Mouse (Mus musculus): ENCODE data around the gene Atxn1l. TPM values are rescaled to one million over a fixed set of nuclear protein-coding genes. Genes with fewer than 3 reads are reported as not detected.
A peak's percentile ranks its signal among the peaks of the same experiment; 100 is the strongest.

Atxn1l gene
- polyA plus RNA-seq, 1 experiment from 2014 or later: 7.5 TPM

- Histone ChIP-seq H3K4me1 (replicated peaks; ENCODE audit: control insufficient read depth, insufficient read depth, low read length) (no peaks in the 10 kb centered on the region), H3K9ac (ENCODE audit: low read depth, low read length) (no peak overlapping the region), H3K27me3 (replicated peaks; ENCODE audit: control insufficient read depth, insufficient read depth, low read length) (no peaks in the 10 kb centered on the region), H3K9me3 (ENCODE audit: control insufficient read depth, low read length) (no peaks in the 10 kb centered on the region), H3K4me2 (no peak overlapping the region), H3K4me3 (ENCODE audit: low read depth, low read length) (no peak overlapping the region), H3K27ac (ENCODE audit: low read depth, low read length) (no peak overlapping the region), H3K36me3 (ENCODE audit: control insufficient read depth, insufficient read depth, low read length) (no peaks in the 10 kb centered on the region)
- DNase-seq (ENCODE audit: low spot score) (no peak), ATAC-seq (replicated peaks; ENCODE audit: low FRiP score) (no peak)
- WGBS: 82% methylated on average over 12 of the region's 12 CpGs
Observed at GRCm38 (mm10) chr8:109747468-109748199, 10.1 kb upstream of the Atxn1l start.

GRCm38 (mm10) chr8:109738049-109738380 lies 476 bp upstream of the Atxn1l start:
- ATAC-seq (replicated peaks; ENCODE audit: low FRiP score) (0 out of 2 replicates have a peak, but pooled peaks have one; percentile 6), DNase-seq (ENCODE audit: low spot score) (no peak)
- WGBS: 91% methylated on average over 1 of the region's 1 CpGs
- Histone ChIP-seq H3K4me2 (peak overlapping the region; percentile 97), H3K27ac (ENCODE audit: low read depth, low read length) (0 out of 2 replicates have a peak overlapping the region, but pooled peaks have one; percentile 73), H3K4me1 (replicated peaks; ENCODE audit: control insufficient read depth, insufficient read depth, low read length) (peaks cover 10% of the 10 kb centered on the region), H3K4me3 (ENCODE audit: low read depth, low read length) (peak overlapping the region; percentile 99), H3K36me3 (ENCODE audit: control insufficient read depth, insufficient read depth, low read length) (peaks cover 7% of the 10 kb centered on the region), H3K27me3 (replicated peaks; ENCODE audit: control insufficient read depth, insufficient read depth, low read length) (no peaks in the 10 kb centered on the region), H3K9me3 (ENCODE audit: control insufficient read depth, low read length) (no peaks in the 10 kb centered on the region), H3K9ac (ENCODE audit: low read depth, low read length) (peak overlapping the region; percentile 97)

DNA sequence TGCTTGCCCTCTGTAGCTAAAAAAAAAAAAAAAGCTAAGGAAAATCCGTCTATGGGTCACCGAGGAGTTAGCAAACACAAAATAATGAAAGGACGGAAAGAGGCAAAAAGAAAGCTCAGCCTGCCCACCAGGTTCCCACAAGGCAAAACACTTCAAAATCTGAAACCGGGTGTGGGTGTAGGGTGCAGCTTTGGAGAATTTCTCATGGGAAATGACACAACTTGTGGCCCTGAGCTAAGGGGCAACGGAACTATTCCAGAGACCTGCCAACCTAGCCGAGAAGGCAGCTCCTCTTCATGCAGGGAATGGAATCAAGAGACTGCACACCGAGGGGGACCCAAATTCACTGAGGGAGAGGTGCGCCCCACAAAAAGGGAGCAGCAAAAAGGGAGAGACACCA lies 720 bp downstream of the Atxn1l start:
- Histone ChIP-seq H3K4me2 (peak overlapping the region; percentile 97), H3K36me3 (ENCODE audit: control insufficient read depth, insufficient read depth, low read length) (peaks cover 12% of the 10 kb centered on the region), H3K9ac (ENCODE audit: low read depth, low read length) (peak overlapping the region; percentile 97), H3K27me3 (replicated peaks; ENCODE audit: control insufficient read depth, insufficient read depth, low read length) (no peaks in the 10 kb centered on the region), H3K27ac (ENCODE audit: low read depth, low read length) (peak overlapping the region; percentile 73; the same call in 1 of the 2 replicates), H3K9me3 (ENCODE audit: control insufficient read depth, low read length) (no peaks in the 10 kb centered on the region), H3K4me3 (ENCODE audit: low read depth, low read length) (peak overlapping the region; percentile 99), H3K4me1 (replicated peaks; ENCODE audit: control insufficient read depth, insufficient read depth, low read length) (peaks cover 10% of the 10 kb centered on the region)
- peak; percentile 25 for ATAC-seq (replicated peaks; ENCODE audit: low FRiP score)
- DNase-seq (ENCODE audit: low spot score): no peak
- WGBS: 10% methylated on average over 8 of the region's 8 CpGs

DNA sequence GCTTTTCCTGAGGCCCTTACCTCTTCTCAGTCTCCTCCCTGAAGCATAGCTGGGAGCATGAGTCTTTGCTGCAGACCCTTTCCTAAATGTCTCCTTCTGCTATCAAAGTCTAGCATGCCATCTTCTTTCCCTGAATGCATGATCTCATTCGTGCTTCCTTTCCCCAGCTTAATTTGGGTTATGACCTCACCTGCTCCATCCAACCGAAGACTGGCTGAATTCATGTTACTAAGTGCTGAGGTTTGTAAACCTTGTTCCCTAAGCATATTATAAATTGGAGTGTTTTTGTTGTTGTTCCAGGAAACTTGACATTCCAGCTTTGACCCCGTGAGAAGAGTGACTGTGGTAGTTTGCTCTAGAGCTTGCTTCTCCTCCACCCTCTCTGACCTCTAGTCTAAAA lies 3.5 kb downstream of the Atxn1l start:
- Histone ChIP-seq H3K27me3 (replicated peaks; ENCODE audit: control insufficient read depth, insufficient read depth, low read length) (no peaks in the 10 kb centered on the region), H3K9me3 (ENCODE audit: control insufficient read depth, low read length) (no peaks in the 10 kb centered on the region), H3K36me3 (ENCODE audit: control insufficient read depth, insufficient read depth, low read length) (peaks cover 19% of the 10 kb centered on the region), H3K9ac (ENCODE audit: low read depth, low read length) (no peak overlapping the region), H3K4me3 (ENCODE audit: low read depth, low read length) (no peak overlapping the region), H3K4me2 (no peak overlapping the region), H3K4me1 (replicated peaks; ENCODE audit: control insufficient read depth, insufficient read depth, low read length) (peaks cover 10% of the 10 kb centered on the region), H3K27ac (ENCODE audit: low read depth, low read length) (no peak overlapping the region)
- 88% methylated on average over 3 of the region's 3 CpGs for WGBS
- no peak for DNase-seq (ENCODE audit: low spot score)
- ATAC-seq (replicated peaks; ENCODE audit: low FRiP score): no peak

DNA sequence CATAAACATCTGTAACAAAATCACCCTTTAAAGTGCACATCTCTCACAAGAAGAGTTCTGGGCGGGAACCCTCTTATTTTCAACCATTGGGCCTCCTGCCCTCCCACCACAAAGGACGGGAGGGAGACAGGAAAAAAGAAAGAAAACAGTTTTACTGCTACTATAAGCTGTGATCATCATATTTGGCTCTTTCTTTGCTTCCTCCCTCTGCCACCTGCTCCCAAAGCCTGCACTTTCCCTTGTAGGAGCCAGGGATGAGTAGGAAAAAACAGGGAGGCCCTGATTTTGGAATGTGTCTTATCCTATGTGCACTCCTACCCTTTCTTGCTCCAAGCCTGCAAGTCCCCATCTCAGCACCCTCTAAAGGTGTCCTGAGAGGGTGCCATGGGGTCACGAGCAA lies 6.5 kb downstream of the Atxn1l start:
- peaks cover 20% of the 10 kb centered on the region for H3K36me3 ChIP-seq (ENCODE audit: control insufficient read depth, insufficient read depth, low read length)
- DNase-seq (ENCODE audit: low spot score): no peak
- ATAC-seq (replicated peaks; ENCODE audit: low FRiP score): no peak
- H3K27ac ChIP-seq (ENCODE audit: low read depth, low read length): no peak overlapping the region
- no peak overlapping the region for H3K4me2 ChIP-seq
- no peak overlapping the region for H3K9ac ChIP-seq (ENCODE audit: low read depth, low read length)
- no peaks in the 10 kb centered on the region for H3K27me3 ChIP-seq (replicated peaks; ENCODE audit: control insufficient read depth, insufficient read depth, low read length)
- no peak overlapping the region for H3K4me3 ChIP-seq (ENCODE audit: low read depth, low read length)
- H3K9me3 ChIP-seq (ENCODE audit: control insufficient read depth, low read length): no peaks in the 10 kb centered on the region
- 83% methylated on average over 3 of the region's 3 CpGs for WGBS
- peaks cover 3% of the 10 kb centered on the region for H3K4me1 ChIP-seq (replicated peaks; ENCODE audit: control insufficient read depth, insufficient read depth, low read length)

DNA sequence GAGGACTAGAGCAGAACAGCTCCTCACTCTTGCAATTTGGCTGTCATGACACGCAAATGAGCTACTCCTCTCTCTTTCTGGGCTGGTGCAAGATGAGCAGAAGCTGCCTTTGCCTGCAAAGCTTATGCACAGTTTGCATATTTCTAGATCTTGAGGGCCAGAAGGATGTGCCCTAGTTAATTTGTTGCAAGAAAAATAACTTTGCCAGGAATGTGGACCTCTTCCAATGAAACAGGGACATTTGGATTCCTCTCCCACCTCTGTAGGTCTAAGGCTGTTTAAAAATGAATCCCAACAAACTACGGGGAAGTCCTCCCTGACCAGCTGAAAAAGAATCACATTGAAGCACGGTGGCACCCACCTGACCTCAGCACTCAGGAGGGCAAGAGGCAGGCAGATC lies 12.4 kb downstream of the Atxn1l start:
- H3K4me3 ChIP-seq (ENCODE audit: low read depth, low read length): no peak overlapping the region
- ATAC-seq (replicated peaks; ENCODE audit: low FRiP score) (no peak), DNase-seq (ENCODE audit: low spot score) (no peak)
- peaks cover 37% of the 10 kb centered on the region for H3K36me3 ChIP-seq (ENCODE audit: control insufficient read depth, insufficient read depth, low read length)
- no peaks in the 10 kb centered on the region for H3K4me1 ChIP-seq (replicated peaks; ENCODE audit: control insufficient read depth, insufficient read depth, low read length)
- no peak overlapping the region for H3K4me2 ChIP-seq
- no peak overlapping the region for H3K27ac ChIP-seq (ENCODE audit: low read depth, low read length)
- H3K9me3 ChIP-seq (ENCODE audit: control insufficient read depth, low read length): no peaks in the 10 kb centered on the region
- no peak overlapping the region for H3K9ac ChIP-seq (ENCODE audit: low read depth, low read length)
- 86% methylated on average over 3 of the region's 3 CpGs for WGBS
- H3K27me3 ChIP-seq (replicated peaks; ENCODE audit: control insufficient read depth, insufficient read depth, low read length): no peaks in the 10 kb centered on the region

GRCm38 (mm10) chr8:109714961-109715360 lies 22.6 kb downstream of the Atxn1l start:
- no peak overlapping the region for H3K9ac ChIP-seq (ENCODE audit: low read depth, low read length)
- 85% methylated on average over 5 of the region's 5 CpGs for WGBS

DNA sequence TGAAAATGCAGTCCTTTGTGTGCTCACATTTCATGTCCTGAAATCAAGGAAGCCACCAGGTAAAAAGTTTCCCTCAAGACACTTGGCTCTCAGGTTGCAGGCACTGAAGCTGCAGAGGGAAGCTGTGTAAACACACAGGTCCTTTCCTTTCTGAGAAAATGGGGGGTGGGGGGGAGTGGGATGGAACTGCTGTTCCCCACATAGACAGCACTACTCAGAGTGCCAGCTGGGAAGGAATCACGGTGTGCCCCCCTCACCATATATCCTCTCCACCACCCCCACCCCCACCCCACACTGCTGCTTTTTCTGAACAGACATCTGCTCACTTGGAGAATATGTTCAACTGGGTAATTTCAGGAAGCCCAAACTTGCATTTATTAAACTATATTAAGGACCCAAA lies 25.0 kb downstream of the Atxn1l start:
- H3K27ac ChIP-seq (ENCODE audit: low read depth, low read length): no peak overlapping the region
- DNase-seq (ENCODE audit: low spot score) (no peak), ATAC-seq (replicated peaks; ENCODE audit: low FRiP score) (no peak)
- peaks cover 22% of the 10 kb centered on the region for H3K36me3 ChIP-seq (ENCODE audit: control insufficient read depth, insufficient read depth, low read length)
- H3K27me3 ChIP-seq (replicated peaks; ENCODE audit: control insufficient read depth, insufficient read depth, low read length): no peaks in the 10 kb centered on the region
- 92% methylated on average over 1 of the region's 1 CpGs for WGBS
- no peak overlapping the region for H3K4me3 ChIP-seq (ENCODE audit: low read depth, low read length)
- H3K9ac ChIP-seq (ENCODE audit: low read depth, low read length): no peak overlapping the region
- no peaks in the 10 kb centered on the region for H3K9me3 ChIP-seq (ENCODE audit: control insufficient read depth, low read length)
- no peak overlapping the region for H3K4me2 ChIP-seq
- H3K4me1 ChIP-seq (replicated peaks; ENCODE audit: control insufficient read depth, insufficient read depth, low read length): peaks cover 4% of the 10 kb centered on the region; the same call in 1 of the 2 replicates

More at GRCm38 (mm10) chr8:109714961-109715360, 22.6 kb downstream of the Atxn1l start:
- H3K9me3 ChIP-seq (ENCODE audit: control insufficient read depth, low read length): no peaks in the 10 kb centered on the region
- peaks cover 15% of the 10 kb centered on the region for H3K36me3 ChIP-seq (ENCODE audit: control insufficient read depth, insufficient read depth, low read length)
- no peak overlapping the region for H3K27ac ChIP-seq (ENCODE audit: low read depth, low read length)
- H3K4me2 ChIP-seq: no peak overlapping the region
- DNase-seq (ENCODE audit: low spot score): no peak
- ATAC-seq (replicated peaks; ENCODE audit: low FRiP score): no peak
- no peaks in the 10 kb centered on the region for H3K4me1 ChIP-seq (replicated peaks; ENCODE audit: control insufficient read depth, insufficient read depth, low read length)
- H3K27me3 ChIP-seq (replicated peaks; ENCODE audit: control insufficient read depth, insufficient read depth, low read length): no peaks in the 10 kb centered on the region
- no peak overlapping the region for H3K4me3 ChIP-seq (ENCODE audit: low read depth, low read length)

- Histone ChIP-seq H3K9ac (ENCODE audit: low read depth, low read length) (no peak overlapping the region), H3K4me3 (ENCODE audit: low read depth, low read length) (no peak overlapping the region), H3K36me3 (ENCODE audit: control insufficient read depth, insufficient read depth, low read length) (peaks cover 20% of the 10 kb centered on the region), H3K4me2 (no peak overlapping the region), H3K9me3 (ENCODE audit: control insufficient read depth, low read length) (no peaks in the 10 kb centered on the region), H3K4me1 (replicated peaks; ENCODE audit: control insufficient read depth, insufficient read depth, low read length) (peaks cover 13% of the 10 kb centered on the region), H3K27me3 (replicated peaks; ENCODE audit: control insufficient read depth, insufficient read depth, low read length) (no peaks in the 10 kb centered on the region), H3K27ac (ENCODE audit: low read depth, low read length) (no peak overlapping the region)
- WGBS: 86% methylated on average over 4 of the region's 4 CpGs
- DNase-seq (ENCODE audit: low spot score) (no peak), ATAC-seq (replicated peaks; ENCODE audit: low FRiP score) (no peak)
Observed at GRCm38 (mm10) chr8:109707921-109708320, 29.6 kb downstream of the Atxn1l start.

Measured in liver, embryonic 11.5 days (tissue).